Mouse (Mus musculus): ENCODE measurements around the gene Ctnna2. TPM values are rescaled to one million over a fixed set of nuclear protein-coding genes. Genes with fewer than 3 reads are reported as not detected.

Gene Ctnna2
- polyA plus RNA-seq, 1 experiment from 2014 or later, result 10.3 TPM

DNA sequence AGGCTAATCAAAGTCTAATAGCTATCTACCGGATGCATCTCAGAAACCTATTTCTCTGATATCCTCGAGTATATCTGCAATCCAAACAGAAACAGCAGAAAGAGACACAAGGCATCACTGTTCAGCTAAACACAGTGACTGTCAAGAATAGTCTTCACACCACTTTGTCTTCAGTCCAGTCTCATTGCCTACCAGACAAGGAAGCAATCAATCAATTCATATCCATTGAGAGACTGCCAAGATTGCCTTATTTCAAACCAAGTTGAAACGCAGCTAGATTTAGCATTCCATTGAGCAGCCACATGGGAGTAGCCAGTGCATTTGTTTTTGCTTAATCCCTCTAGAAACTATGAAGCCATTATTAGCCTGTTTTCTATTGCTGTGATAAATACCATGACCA lies 196.2 kb downstream of the Ctnna2 start:
- DNase-seq (ENCODE audit: low spot score), result no peak
- H3K27me3 ChIP-seq (replicated peaks; ENCODE audit: control insufficient read depth, insufficient read depth, low read length), result no peaks in the 10 kb centered on the region
- H3K27ac ChIP-seq (ENCODE audit: low read depth), result no peak overlapping the region
- no peak for ATAC-seq (replicated peaks; ENCODE audit: low FRiP score, low TSS enrichment, low read depth)
- WGBS, result 79% methylated on average over 3 of the region's 3 CpGs
- no peak overlapping the region for H3K4me3 ChIP-seq (ENCODE audit: low read depth, low read length)
- H3K4me1 ChIP-seq (replicated peaks; ENCODE audit: control insufficient read depth, insufficient read depth, low read length), result no peaks in the 10 kb centered on the region
- H3K9me3 ChIP-seq (ENCODE audit: control insufficient read depth, low read length), result no peaks in the 10 kb centered on the region
- H3K9ac ChIP-seq (ENCODE audit: low read length), result no peak overlapping the region
- H3K36me3 ChIP-seq (ENCODE audit: control insufficient read depth, insufficient read depth, low read length), result no peaks in the 10 kb centered on the region
- no peak overlapping the region for H3K4me2 ChIP-seq (ENCODE audit: low read length)

DNA sequence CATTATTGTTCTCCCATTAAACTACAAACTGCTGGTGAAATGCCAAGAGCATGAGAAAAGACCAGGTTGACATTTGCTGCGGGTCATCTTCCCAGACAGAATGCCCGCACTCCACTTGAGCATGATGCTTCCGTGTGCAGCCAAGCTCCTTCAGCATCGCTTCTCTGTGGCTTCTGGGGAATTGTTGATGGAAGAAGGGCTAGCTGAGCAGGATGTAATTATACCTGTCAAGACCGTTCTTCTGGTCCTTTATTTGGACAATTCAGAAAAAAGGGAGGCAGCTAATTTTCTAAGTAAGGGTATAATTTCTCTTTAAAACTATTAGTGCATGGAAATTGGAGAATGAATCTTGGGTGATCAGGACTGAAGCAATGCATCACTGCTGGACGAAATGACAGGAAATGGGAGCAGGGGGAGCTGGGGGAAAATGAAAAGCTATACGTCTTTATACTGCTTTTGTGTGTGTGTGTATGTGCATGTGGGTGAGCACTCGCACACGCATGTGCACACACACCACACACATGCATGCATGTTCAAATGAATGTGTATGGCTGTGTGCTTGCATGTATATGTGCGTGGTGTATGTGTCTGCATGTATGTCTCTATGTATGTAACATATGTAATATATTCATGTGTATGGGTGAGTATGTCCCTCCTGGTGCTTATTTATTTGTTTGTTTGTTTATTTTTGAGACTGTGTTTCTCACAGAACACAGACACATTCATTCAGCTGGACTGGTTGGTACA lies 211.0 kb downstream of the Ctnna2 start:
- DNase-seq (ENCODE audit: low spot score) (no peak), ATAC-seq (replicated peaks; ENCODE audit: low FRiP score, low TSS enrichment, low read depth) (no peak)
- Histone ChIP-seq H3K4me3 (ENCODE audit: low read depth, low read length) (no peak overlapping the region), H3K9ac (ENCODE audit: low read length) (no peak overlapping the region), H3K4me2 (ENCODE audit: low read length) (no peak overlapping the region), H3K9me3 (ENCODE audit: control insufficient read depth, low read length) (no peaks in the 10 kb centered on the region), H3K4me1 (replicated peaks; ENCODE audit: control insufficient read depth, insufficient read depth, low read length) (no peaks in the 10 kb centered on the region), H3K27me3 (replicated peaks; ENCODE audit: control insufficient read depth, insufficient read depth, low read length) (no peaks in the 10 kb centered on the region), H3K36me3 (ENCODE audit: control insufficient read depth, insufficient read depth, low read length) (no peaks in the 10 kb centered on the region), H3K27ac (ENCODE audit: low read depth) (no peak overlapping the region)
- WGBS, result 78% methylated on average over 10 of the region's 10 CpGs

DNA sequence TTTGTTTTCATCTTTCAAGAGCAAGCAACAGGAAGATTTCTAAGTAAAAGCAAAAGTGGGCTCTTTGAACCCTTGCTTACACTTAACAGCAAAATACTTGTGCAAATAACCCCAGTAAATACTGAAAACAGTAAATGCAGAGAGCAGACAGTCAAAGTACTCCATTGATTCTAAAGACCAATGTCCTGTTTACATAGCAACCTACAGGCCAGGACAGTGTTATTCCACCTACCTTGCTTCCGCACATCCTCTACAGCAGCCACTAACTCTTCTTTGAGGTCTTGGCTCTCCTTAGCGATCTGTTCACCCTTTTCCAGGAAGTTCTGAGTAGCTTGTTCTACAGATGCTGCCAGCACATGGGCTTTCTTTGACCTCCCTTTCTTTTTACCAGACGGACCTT lies 221.3 kb downstream of the Ctnna2 start:
- DNase-seq (ENCODE audit: low spot score) (no peak), ATAC-seq (replicated peaks; ENCODE audit: low FRiP score, low TSS enrichment, low read depth) (no peak)
- no peaks in the 10 kb centered on the region for H3K36me3 ChIP-seq (ENCODE audit: control insufficient read depth, insufficient read depth, low read length)
- no peaks in the 10 kb centered on the region for H3K4me1 ChIP-seq (replicated peaks; ENCODE audit: control insufficient read depth, insufficient read depth, low read length)
- no peak overlapping the region for H3K27ac ChIP-seq (ENCODE audit: low read depth)
- no peak overlapping the region for H3K9ac ChIP-seq (ENCODE audit: low read length)
- H3K27me3 ChIP-seq (replicated peaks; ENCODE audit: control insufficient read depth, insufficient read depth, low read length), result no peaks in the 10 kb centered on the region
- 74% methylated on average over 3 of the region's 3 CpGs for WGBS
- H3K4me2 ChIP-seq (ENCODE audit: low read length), result no peak overlapping the region
- H3K4me3 ChIP-seq (ENCODE audit: low read depth, low read length), result no peak overlapping the region
- H3K9me3 ChIP-seq (ENCODE audit: control insufficient read depth, low read length), result no peaks in the 10 kb centered on the region

DNA sequence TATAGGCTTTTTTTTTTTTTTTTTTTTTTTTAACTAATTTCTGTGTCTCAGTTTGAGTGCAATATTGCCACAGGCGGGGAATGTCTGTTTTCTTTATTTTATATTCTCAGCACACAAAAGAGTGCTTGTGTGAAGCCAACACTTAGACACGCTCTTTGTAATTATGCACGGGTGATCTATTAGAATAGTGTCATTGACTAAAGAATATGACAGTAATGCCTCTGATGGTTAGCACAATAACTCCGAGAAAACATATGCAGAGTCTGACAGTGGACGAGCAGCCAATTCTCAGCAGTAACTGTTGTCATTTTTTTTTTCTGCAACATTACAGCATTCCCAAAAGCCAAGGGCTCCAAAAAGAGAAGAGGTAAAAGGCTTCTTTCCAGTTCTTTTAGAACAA lies 234.1 kb downstream of the Ctnna2 start:
- 83% methylated on average over 5 of the region's 5 CpGs for WGBS
- no peaks in the 10 kb centered on the region for H3K36me3 ChIP-seq (ENCODE audit: control insufficient read depth, insufficient read depth, low read length)
- no peaks in the 10 kb centered on the region for H3K27me3 ChIP-seq (replicated peaks; ENCODE audit: control insufficient read depth, insufficient read depth, low read length)
- no peak overlapping the region for H3K27ac ChIP-seq (ENCODE audit: low read depth)
- DNase-seq (ENCODE audit: low spot score) (no peak), ATAC-seq (replicated peaks; ENCODE audit: low FRiP score, low TSS enrichment, low read depth) (no peak)
- H3K4me2 ChIP-seq (ENCODE audit: low read length), result no peak overlapping the region
- H3K9me3 ChIP-seq (ENCODE audit: control insufficient read depth, low read length), result no peaks in the 10 kb centered on the region
- no peak overlapping the region for H3K9ac ChIP-seq (ENCODE audit: low read length)
- H3K4me1 ChIP-seq (replicated peaks; ENCODE audit: control insufficient read depth, insufficient read depth, low read length), result no peaks in the 10 kb centered on the region
- H3K4me3 ChIP-seq (ENCODE audit: low read depth, low read length), result no peak overlapping the region

DNA sequence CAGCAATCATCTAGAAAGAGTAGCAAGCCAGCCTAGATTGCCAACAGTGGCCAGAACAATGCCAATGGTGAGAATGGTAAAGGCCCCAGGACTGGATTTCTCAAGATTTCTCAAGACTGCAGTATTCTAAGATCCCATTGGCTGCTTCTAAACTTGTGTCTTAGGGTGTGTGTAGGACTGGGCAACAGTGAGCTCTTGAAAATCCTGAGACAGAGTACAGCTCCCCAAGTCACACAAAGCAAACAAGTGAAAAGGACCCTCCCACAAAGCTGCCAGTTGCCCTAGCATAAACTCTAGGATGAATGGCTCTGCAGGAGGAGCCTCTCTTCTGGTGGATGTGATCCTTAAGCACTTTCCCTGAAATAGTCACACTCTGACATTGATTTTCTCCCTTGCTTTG lies 235.8 kb downstream of the Ctnna2 start:
- ATAC-seq (replicated peaks; ENCODE audit: low FRiP score, low TSS enrichment, low read depth) (no peak), DNase-seq (ENCODE audit: low spot score) (no peak)
- Histone ChIP-seq H3K27ac (ENCODE audit: low read depth) (no peak overlapping the region), H3K9ac (ENCODE audit: low read length) (no peak overlapping the region), H3K9me3 (ENCODE audit: control insufficient read depth, low read length) (no peaks in the 10 kb centered on the region), H3K36me3 (ENCODE audit: control insufficient read depth, insufficient read depth, low read length) (no peaks in the 10 kb centered on the region), H3K27me3 (replicated peaks; ENCODE audit: control insufficient read depth, insufficient read depth, low read length) (no peaks in the 10 kb centered on the region), H3K4me3 (ENCODE audit: low read depth, low read length) (no peak overlapping the region), H3K4me2 (ENCODE audit: low read length) (no peak overlapping the region), H3K4me1 (replicated peaks; ENCODE audit: control insufficient read depth, insufficient read depth, low read length) (no peaks in the 10 kb centered on the region)

DNA sequence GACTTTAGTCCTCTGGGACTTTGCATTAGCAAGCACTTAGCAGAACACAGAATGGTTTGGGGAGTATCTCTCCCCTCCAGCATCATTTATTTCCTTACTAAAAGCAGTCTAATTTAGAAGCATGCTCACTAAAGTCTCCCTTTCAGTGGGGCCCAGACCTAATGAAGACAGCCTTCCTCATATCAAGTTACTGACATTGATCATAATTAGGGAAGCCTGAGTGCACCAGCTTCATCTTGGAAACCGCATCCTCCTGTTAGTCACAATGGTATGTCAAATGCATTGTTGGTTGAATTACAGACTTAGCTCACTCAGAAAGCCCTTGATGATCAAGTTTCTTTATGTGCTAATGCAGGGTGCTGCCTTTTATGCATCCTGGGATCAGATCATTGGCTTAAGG lies 236.5 kb downstream of the Ctnna2 start:
- WGBS, result 70% methylated on average over 1 of the region's 1 CpGs
- Histone ChIP-seq H3K4me1 (replicated peaks; ENCODE audit: control insufficient read depth, insufficient read depth, low read length) (no peaks in the 10 kb centered on the region), H3K4me3 (ENCODE audit: low read depth, low read length) (no peak overlapping the region), H3K4me2 (ENCODE audit: low read length) (no peak overlapping the region), H3K9me3 (ENCODE audit: control insufficient read depth, low read length) (no peaks in the 10 kb centered on the region), H3K36me3 (ENCODE audit: control insufficient read depth, insufficient read depth, low read length) (no peaks in the 10 kb centered on the region), H3K9ac (ENCODE audit: low read length) (no peak overlapping the region), H3K27ac (ENCODE audit: low read depth) (no peak overlapping the region), H3K27me3 (replicated peaks; ENCODE audit: control insufficient read depth, insufficient read depth, low read length) (no peaks in the 10 kb centered on the region)
- ATAC-seq (replicated peaks; ENCODE audit: low FRiP score, low TSS enrichment, low read depth), result no peak
- DNase-seq (ENCODE audit: low spot score), result no peak

DNA sequence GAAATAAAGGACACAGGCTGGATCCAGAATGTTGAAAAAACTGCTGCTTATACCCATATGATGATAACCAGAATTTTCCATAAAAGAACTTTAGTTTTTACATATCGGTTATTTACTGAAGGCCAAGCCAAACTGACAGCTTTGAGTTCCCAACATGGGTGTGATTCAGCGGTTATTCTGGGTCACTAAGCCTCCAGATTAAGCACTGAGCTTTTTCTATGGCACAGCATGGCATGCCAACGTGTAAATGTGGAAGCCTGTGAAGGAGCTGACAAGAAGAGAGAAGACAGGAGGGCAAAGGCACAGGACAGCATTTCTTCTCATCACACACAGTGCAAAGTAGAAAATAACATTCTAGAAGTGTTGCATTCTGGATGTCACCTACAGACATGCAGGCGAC lies 240.9 kb downstream of the Ctnna2 start:
- H3K36me3 ChIP-seq (ENCODE audit: control insufficient read depth, insufficient read depth, low read length), result no peaks in the 10 kb centered on the region
- H3K4me2 ChIP-seq (ENCODE audit: low read length), result no peak overlapping the region
- H3K27ac ChIP-seq (ENCODE audit: low read depth), result no peak overlapping the region
- WGBS, result 73% methylated on average over 4 of the region's 4 CpGs
- no peaks in the 10 kb centered on the region for H3K27me3 ChIP-seq (replicated peaks; ENCODE audit: control insufficient read depth, insufficient read depth, low read length)
- no peaks in the 10 kb centered on the region for H3K9me3 ChIP-seq (ENCODE audit: control insufficient read depth, low read length)
- no peak overlapping the region for H3K9ac ChIP-seq (ENCODE audit: low read length)
- no peaks in the 10 kb centered on the region for H3K4me1 ChIP-seq (replicated peaks; ENCODE audit: control insufficient read depth, insufficient read depth, low read length)
- DNase-seq (ENCODE audit: low spot score) (no peak), ATAC-seq (replicated peaks; ENCODE audit: low FRiP score, low TSS enrichment, low read depth) (no peak)
- no peak overlapping the region for H3K4me3 ChIP-seq (ENCODE audit: low read depth, low read length)

DNA sequence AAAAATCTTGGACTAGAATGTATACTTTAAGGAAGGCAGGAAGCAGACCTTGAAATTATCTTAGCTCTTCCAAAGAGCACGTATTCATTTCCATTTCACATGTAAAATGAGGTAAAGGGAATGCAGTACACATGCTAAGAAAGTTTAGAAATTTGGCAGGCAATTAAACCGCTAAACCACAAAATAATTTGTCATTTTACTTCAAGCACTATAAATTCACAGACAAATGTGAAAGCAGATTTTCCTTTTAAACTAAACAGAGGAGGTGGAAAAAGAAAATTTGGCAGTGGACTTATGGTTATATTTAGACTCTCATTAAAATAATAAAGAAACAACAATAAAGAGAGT lies 254.6 kb downstream of the Ctnna2 start:
- H3K27ac ChIP-seq (ENCODE audit: low read depth), result no peak overlapping the region
- no peaks in the 10 kb centered on the region for H3K27me3 ChIP-seq (replicated peaks; ENCODE audit: control insufficient read depth, insufficient read depth, low read length)
- H3K4me3 ChIP-seq (ENCODE audit: low read depth, low read length), result no peak overlapping the region
- no peaks in the 10 kb centered on the region for H3K36me3 ChIP-seq (ENCODE audit: control insufficient read depth, insufficient read depth, low read length)
- no peaks in the 10 kb centered on the region for H3K9me3 ChIP-seq (ENCODE audit: control insufficient read depth, low read length)
- DNase-seq (ENCODE audit: low spot score), result no peak
- H3K4me1 ChIP-seq (replicated peaks; ENCODE audit: control insufficient read depth, insufficient read depth, low read length), result no peaks in the 10 kb centered on the region
- no peak overlapping the region for H3K4me2 ChIP-seq (ENCODE audit: low read length)
- no peak overlapping the region for H3K9ac ChIP-seq (ENCODE audit: low read length)
- WGBS, result 62% methylated on average over 2 of the region's 2 CpGs
- ATAC-seq (replicated peaks; ENCODE audit: low FRiP score, low TSS enrichment, low read depth), result no peak
